28 mouse cellular contexts compared by ENCODE assay signal in the genomic region with DNA sequence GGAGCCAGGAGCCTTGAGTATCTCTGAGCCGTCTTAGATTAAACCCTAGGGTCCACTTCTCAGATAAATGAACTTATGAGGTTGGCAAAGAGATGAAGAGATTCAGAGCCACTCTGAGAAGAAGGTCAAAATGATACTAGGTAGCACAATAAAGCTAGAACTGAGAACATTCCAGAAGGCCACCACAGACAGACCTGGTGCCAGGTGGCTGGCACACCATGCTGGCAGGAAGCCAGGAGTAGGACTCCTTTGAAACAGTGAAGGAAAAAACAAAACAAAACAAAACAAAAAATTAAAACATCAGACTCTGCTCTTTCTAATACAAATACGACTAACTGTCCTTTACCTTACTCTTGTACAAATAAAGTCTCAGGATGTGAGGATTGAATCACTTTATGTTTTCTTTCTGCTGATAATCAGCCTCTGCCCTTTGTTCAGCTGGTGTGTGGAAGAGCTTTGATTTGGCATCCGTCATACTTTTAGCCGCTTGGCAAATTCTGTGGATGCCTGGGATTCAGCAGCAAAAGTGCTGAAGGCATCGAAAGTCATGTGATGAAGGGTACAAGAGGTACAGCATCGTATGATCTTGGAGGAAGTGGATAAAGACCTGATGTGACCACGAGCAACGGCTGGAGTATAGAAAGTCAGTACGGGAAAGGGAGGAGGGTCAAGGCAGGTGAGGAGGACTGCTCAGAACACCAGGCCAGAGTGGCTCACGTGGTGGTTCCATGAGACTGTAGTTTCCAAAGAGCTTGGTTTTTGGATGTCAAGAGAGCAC. TPM values are rescaled to one million over a fixed set of nuclear protein-coding genes. Genes with fewer than 3 reads are reported as not detected.
DNase-seq lines count a peak whose midpoint lies in the region; ATAC-seq and TF ChIP-seq lines count a peak whose summit lies in the region.
"Had no signal": no experiment of that assay in that cellular context is flagged by ENCODE, and none has a peak within 500 bp of the region (broad histone marks: within the 10 kb centered on the region; RNA-seq: fewer than 3 reads in every experiment).

No protein-coding gene starts in this region.

- H3K36me3 ChIP-seq in kidney, adult 2 months (ENCODE audit: control insufficient read depth, insufficient read depth, low read length) = 0 out of 2 replicates have a peak, but pooled peaks cover 1% of the 10 kb centered on the region
- H3K36me3 ChIP-seq in kidney, embryonic 14.5 days (ENCODE audit: control insufficient read depth, insufficient read depth, low read length) = no peaks in the 10 kb centered on the region; the same call in 1 of the 2 replicates
- H3K36me3 ChIP-seq in intestine, embryonic 16.5 days (ENCODE audit: control insufficient read depth, insufficient read depth, low read length) = no peaks in the 10 kb centered on the region
- H3K36me3 ChIP-seq: embryonic facial prominence, embryonic 12.5 days; G1E had no signal

- H3K4me3 ChIP-seq in kidney, adult 2 months (ENCODE audit: insufficient read depth, low read depth, low read length) = no peak overlapping the region
- no peak overlapping the region for H3K4me3 ChIP-seq in kidney, embryonic 14.5 days (ENCODE audit: low read length)
- no peak overlapping the region for H3K4me3 ChIP-seq in intestine, embryonic 16.5 days (ENCODE audit: low read length)
- H3K4me3 ChIP-seq: embryonic facial prominence, embryonic 12.5 days; heart, embryonic 12.5 days; hindbrain, embryonic 12.5 days; limb, embryonic 13.5 days; midbrain, embryonic 15.5 days; myocyte; neural tube, embryonic 13.5 days had no signal

- H3K4me2 ChIP-seq in kidney, embryonic 14.5 days (replicated peaks; ENCODE audit: low read depth, low read length) = no peak overlapping the region
- H3K4me2 ChIP-seq in intestine, embryonic 16.5 days (ENCODE audit: low read depth, low read length) = no peak overlapping the region
- H3K4me2 ChIP-seq: embryonic facial prominence, embryonic 12.5 days; heart, embryonic 12.5 days; hindbrain, embryonic 12.5 days; limb, embryonic 13.5 days; lung, embryonic 14.5 days; midbrain, embryonic 15.5 days; neural tube, embryonic 13.5 days had no signal

- H3K9ac ChIP-seq in kidney, embryonic 14.5 days (ENCODE audit: low read depth, low read length) = no peak overlapping the region
- H3K9ac ChIP-seq in intestine, embryonic 16.5 days (ENCODE audit: low read depth, low read length) = no peak overlapping the region
- H3K9ac ChIP-seq: embryonic facial prominence, embryonic 12.5 days; heart, embryonic 12.5 days; hindbrain, embryonic 12.5 days; limb, embryonic 13.5 days; liver, embryonic 14.5 days; lung, embryonic 14.5 days; midbrain, embryonic 15.5 days; neural tube, embryonic 13.5 days had no signal

- no peak overlapping the region for H3K27ac ChIP-seq in kidney, adult 2 months (ENCODE audit: insufficient read depth, low read depth, low read length)
- no peak overlapping the region for H3K27ac ChIP-seq in kidney, embryonic 14.5 days (ENCODE audit: low read depth, low read length)
- no peak overlapping the region for H3K27ac ChIP-seq in intestine, embryonic 16.5 days (ENCODE audit: low read length)
- H3K27ac ChIP-seq: embryonic facial prominence, embryonic 12.5 days; hindbrain, embryonic 12.5 days; kidney, postnatal 0 days; limb, embryonic 13.5 days; liver, embryonic 14.5 days; midbrain, embryonic 15.5 days; neural tube, embryonic 13.5 days had no signal

- TF ChIP-seq CTCF in kidney, adult 2 months (conservative IDR thresholded peaks at IDR 0.05; ENCODE audit: insufficient read depth, insufficient read length, low read depth, low read length) = no peak

- H3K4me1 ChIP-seq in kidney, adult 2 months (ENCODE audit: control insufficient read depth, insufficient read depth, low read length) = no peaks in the 10 kb centered on the region
- H3K4me1 ChIP-seq in kidney, embryonic 14.5 days (ENCODE audit: control insufficient read depth, insufficient read depth, low read length) = no peaks in the 10 kb centered on the region
- no peaks in the 10 kb centered on the region for H3K4me1 ChIP-seq in intestine, embryonic 16.5 days (ENCODE audit: control insufficient read depth, insufficient read depth, low read length)
- H3K4me1 ChIP-seq: embryonic facial prominence, embryonic 12.5 days; heart, embryonic 12.5 days; hindbrain, embryonic 12.5 days; limb, embryonic 13.5 days; midbrain, embryonic 15.5 days; neural tube, embryonic 13.5 days had no signal

- DNase-seq in kidney, adult 2 months = peak; percentile 63
- peak; percentile 89 for DNase-seq in brain, adult 2 months (ENCODE audit: low read depth, low spot score)
- peak; percentile 80 to 87 for DNase-seq in cerebellum, adult 18-20 months
- DNase-seq in cerebellum, postnatal 14 days = peak; percentile 89
- DNase-seq: adrenal gland, adult 2 months; B cell, adult 2 months; gastrocnemius, postnatal 25 days; heart, adult 18-20 months; heart, postnatal 14 days; lung, embryonic 14.5 days; lung, postnatal 4 days; right cerebral cortex, postnatal 4 days; thymus, postnatal 14 days had no signal

- no peaks in the 10 kb centered on the region for H3K27me3 ChIP-seq in kidney, adult 2 months (replicated peaks; ENCODE audit: control insufficient read depth, insufficient read depth, low read length)
- no peaks in the 10 kb centered on the region for H3K27me3 ChIP-seq in kidney, embryonic 14.5 days (ENCODE audit: control insufficient read depth, insufficient read depth, low read length)
- H3K27me3 ChIP-seq in intestine, embryonic 16.5 days (replicated peaks; ENCODE audit: control insufficient read depth, insufficient read depth, low read length) = no peaks in the 10 kb centered on the region
- H3K27me3 ChIP-seq: CH12.LX; embryonic facial prominence, embryonic 12.5 days; heart, embryonic 12.5 days; hindbrain, embryonic 12.5 days; limb, embryonic 13.5 days; midbrain, embryonic 15.5 days; neural tube, embryonic 13.5 days had no signal

- no peaks in the 10 kb centered on the region for H3K9me3 ChIP-seq in kidney, embryonic 14.5 days (ENCODE audit: control insufficient read depth, low read length)
- H3K9me3 ChIP-seq in intestine, embryonic 16.5 days (ENCODE audit: control insufficient read depth, low read length) = no peaks in the 10 kb centered on the region
- H3K9me3 ChIP-seq: embryonic facial prominence, embryonic 12.5 days; G1E; heart, embryonic 12.5 days; hindbrain, embryonic 12.5 days; limb, embryonic 13.5 days; midbrain, embryonic 15.5 days; neural tube, embryonic 13.5 days had no signal

- ATAC-seq in kidney, embryonic 14.5 days (ENCODE audit: low FRiP score, low TSS enrichment) = no peak
- no peak for ATAC-seq in intestine, embryonic 16.5 days
- ATAC-seq in monocyte, adult 5-6 weeks (replicated peaks; ENCODE audit: insufficient number of reproducible peaks, low FRiP score, low TSS enrichment, poor library complexity, severe bottlenecking) = no peak
- ATAC-seq: midbrain, embryonic 15.5 days had no signal

- no peak for TF ChIP-seq POLR2A in kidney, adult 2 months (IDR thresholded peaks at IDR 0.05; ENCODE audit: low read depth, low read length)

- 65% methylated on average over 10 of the region's 10 CpGs for WGBS in kidney, adult 2 months
- 88% methylated on average over 10 of the region's 10 CpGs for whole genome bisulfite sequencing in kidney, embryonic 14.5 days
- 84% methylated on average over 10 of the region's 10 CpGs for WGBS in intestine, embryonic 16.5 days

RNA-seq across cellular contexts. Expression of a gene that starts 31.3 kb away (rescaled TPM):
- polyA plus RNA-seq in kidney, adult 2 months (2012; rRNA removed) = 41.5 and 56.7 TPM in 2 replicates
- polyA plus RNA-seq in kidney, embryonic 14.5 days (2014; fragmentation: Nextera tagmentation; extraction: Ambion mirVana) = 10.1 and 13.3 TPM in 2 replicates
- polyA plus RNA-seq in intestine, embryonic 16.5 days (2015; fragmentation: Nextera tagmentation; extraction: Ambion mirVana) = 18.7 and 21.4 TPM in 2 replicates
- total RNA-seq in monocyte, adult 5-6 weeks (2017) = 5.3 to 11.2 TPM (median 8.9 TPM) in 3 replicates

RNA-seq across cellular contexts. Expression of a gene that starts 33.6 kb away (rescaled TPM):
- polyA plus RNA-seq in kidney, adult 2 months (2012; rRNA removed) = 107 and 124 TPM in 2 replicates
- 3.3 and 7.9 TPM in 2 replicates for polyA plus RNA-seq in kidney, embryonic 14.5 days (2014; fragmentation: Nextera tagmentation; extraction: Ambion mirVana)
- polyA plus RNA-seq in intestine, embryonic 16.5 days (2015; fragmentation: Nextera tagmentation; extraction: Ambion mirVana) = 880 and 1,082 TPM in 2 replicates
- total RNA-seq in monocyte, adult 5-6 weeks (2017) = not detected in 3 replicates
- total RNA-seq: gastrocnemius, postnatal 25 days; megakaryocyte-erythroid progenitor cell, adult 5-6 weeks had no signal
- polyA plus RNA-seq: G1E, myocyte had no signal

RNA-seq across cellular contexts. Expression of a gene that starts 34.5 kb away (rescaled TPM):
- polyA plus RNA-seq in kidney, adult 2 months (2012; rRNA removed) = 1.1 and 1.3 TPM in 2 replicates
- polyA plus RNA-seq in kidney, embryonic 14.5 days (2014; fragmentation: Nextera tagmentation; extraction: Ambion mirVana) = 5.8 and 7.0 TPM in 2 replicates
- 1.9 and 2.6 TPM in 2 replicates for polyA plus RNA-seq in intestine, embryonic 16.5 days (2015; fragmentation: Nextera tagmentation; extraction: Ambion mirVana)
- 0.10 TPM in 1 of 3 replicates, not detected in the others for total RNA-seq in monocyte, adult 5-6 weeks (2017)
- total RNA-seq: megakaryocyte-erythroid progenitor cell, adult 5-6 weeks had no signal

RNA-seq across cellular contexts. Expression of a gene that starts 52.7 kb away (rescaled TPM):
- polyA plus RNA-seq in kidney, adult 2 months (2012; rRNA removed) = 16.3 and 18.5 TPM in 2 replicates
- polyA plus RNA-seq in kidney, embryonic 14.5 days (2014; fragmentation: Nextera tagmentation; extraction: Ambion mirVana) = 55.0 and 91.9 TPM in 2 replicates
- polyA plus RNA-seq in intestine, embryonic 16.5 days (2015; fragmentation: Nextera tagmentation; extraction: Ambion mirVana) = 26.5 and 31.0 TPM in 2 replicates
- total RNA-seq in monocyte, adult 5-6 weeks (2017) = 15.8 to 38.3 TPM (median 16.2 TPM) in 3 replicates

Comparison
In these comparisons a context has a peak if more than half of its experiments do, and no peak if none do; other contexts are left out.
1. RNA of a gene that starts 33.6 kb away (polyA plus RNA-seq): 880 to 1,082 TPM in intestine, embryonic 16.5 days and 107 to 124 TPM in kidney, adult 2 months; 3.3 to 7.9 TPM in kidney, embryonic 14.5 days; every median in the first group is over 10 times any median in the second.
2. Peak in every context shown above with its lines, with median percentiles within 50 percentile points of each other: DNase-seq.